9 mouse cellular contexts compared by ENCODE assay signal in genomic region chr4:147918459-147919121, GRCm38 (mm10). TPM values are rescaled to one million over a fixed set of nuclear protein-coding genes. Genes with fewer than 3 reads are reported as not detected.
DNase-seq lines count a peak whose midpoint lies in the region; ATAC-seq lines count a peak whose summit lies in the region.
"Had no signal": no experiment of that assay in that cellular context is flagged by ENCODE, and none has a peak within 500 bp of the region (broad histone marks: within the 10 kb centered on the region; RNA-seq: fewer than 3 reads in every experiment).

No protein-coding gene starts in this region.

- WGBS in neural tube, embryonic 11.5 days = 62% methylated on average over 7 of the region's 7 CpGs
- WGBS in liver, embryonic 13.5 days (ENCODE audit: insufficient replicate concordance) = 37% methylated on average over 7 of the region's 7 CpGs

- DNase-seq in cerebellum, postnatal 14 days = peak; percentile 62 to 76
- no peak for DNase-seq in cerebellum, adult 11 months
- DNase-seq in neural tube, embryonic 11.5 days (ENCODE audit: low spot score) = peak; percentile 32
- DNase-seq in neural tube, embryonic 10.5 days (ENCODE audit: extremely low spot score, low spot score) = no peak
- peak; percentile 50 for DNase-seq in brain, adult 2 months (ENCODE audit: low read depth, low spot score)
- peak; percentile 66 for DNase-seq in induced T-regulatory cell, adult 2 months (ENCODE audit: low read depth)
- DNase-seq in liver, embryonic 13.5 days = no peak
- DNase-seq in retina, postnatal 1 day = peak; percentile 63

- H3K27me3 ChIP-seq in neural tube, embryonic 11.5 days (ENCODE audit: control insufficient read depth, insufficient read depth, low read length) = no peaks in the 10 kb centered on the region
- no peaks in the 10 kb centered on the region for H3K27me3 ChIP-seq in liver, embryonic 13.5 days
- H3K27me3 ChIP-seq: heart, embryonic 13.5 days had no signal

- no peak for ATAC-seq in neural tube, embryonic 11.5 days (ENCODE audit: insufficient read depth, low FRiP score, low TSS enrichment)
- ATAC-seq in liver, embryonic 13.5 days (ENCODE audit: low read depth) = peak; percentile 21; the same call in 1 of the 2 replicates

- no peak overlapping the region for H3K9ac ChIP-seq in neural tube, embryonic 11.5 days (ENCODE audit: low read length)
- H3K9ac ChIP-seq in liver, embryonic 13.5 days = no peak overlapping the region
- H3K9ac ChIP-seq: heart, embryonic 13.5 days had no signal

- no peak overlapping the region for H3K4me3 ChIP-seq in neural tube, embryonic 11.5 days (ENCODE audit: low read depth, low read length)
- no peak overlapping the region for H3K4me3 ChIP-seq in liver, embryonic 13.5 days (replicated peaks)
- H3K4me3 ChIP-seq: heart, embryonic 13.5 days had no signal

- H3K27ac ChIP-seq in neural tube, embryonic 11.5 days (ENCODE audit: low read depth, low read length) = no peak overlapping the region
- no peak overlapping the region for H3K27ac ChIP-seq in liver, embryonic 13.5 days
- H3K27ac ChIP-seq: heart, embryonic 13.5 days had no signal

- no peaks in the 10 kb centered on the region; the same call in 1 of the 2 replicates for H3K36me3 ChIP-seq in neural tube, embryonic 11.5 days (ENCODE audit: control insufficient read depth, insufficient read depth, low read length)
- H3K36me3 ChIP-seq in liver, embryonic 13.5 days = peaks cover 31% of the 10 kb centered on the region

- H3K9me3 ChIP-seq in neural tube, embryonic 11.5 days (ENCODE audit: control insufficient read depth, low read length) = no peaks in the 10 kb centered on the region
- no peaks in the 10 kb centered on the region for H3K9me3 ChIP-seq in liver, embryonic 13.5 days (replicated peaks)
- H3K9me3 ChIP-seq: heart, embryonic 13.5 days had no signal

- H3K4me1 ChIP-seq in neural tube, embryonic 11.5 days (ENCODE audit: control insufficient read depth, insufficient read depth, low read length) = no peaks in the 10 kb centered on the region
- 0 out of 2 replicates have a peak, but pooled peaks cover 2% of the 10 kb centered on the region for H3K4me1 ChIP-seq in liver, embryonic 13.5 days (replicated peaks)
- H3K4me1 ChIP-seq: heart, embryonic 13.5 days had no signal

- H3K4me2 ChIP-seq in neural tube, embryonic 11.5 days (ENCODE audit: low read depth) = no peak overlapping the region
- H3K4me2 ChIP-seq in liver, embryonic 13.5 days = no peak overlapping the region
- H3K4me2 ChIP-seq: heart, embryonic 13.5 days had no signal

RNA-seq across cellular contexts. Expression of gene Mfn2, which starts 14.1 kb away (rescaled TPM):
- 47.5 and 50.0 TPM in 2 replicates for polyA plus RNA-seq in neural tube, embryonic 11.5 days (2014; fragmentation: Nextera tagmentation; extraction: Ambion mirVana)
- polyA plus RNA-seq in liver, embryonic 13.5 days (2015; fragmentation: Nextera tagmentation; extraction: Ambion mirVana) = 17.7 and 21.0 TPM in 2 replicates

RNA-seq across cellular contexts. Expression of gene Plod1, which starts 18.0 kb away (rescaled TPM):
- polyA plus RNA-seq in neural tube, embryonic 11.5 days (2014; fragmentation: Nextera tagmentation; extraction: Ambion mirVana) = 33.2 and 35.2 TPM in 2 replicates
- polyA plus RNA-seq in liver, embryonic 13.5 days (2015; fragmentation: Nextera tagmentation; extraction: Ambion mirVana) = 24.9 and 28.3 TPM in 2 replicates

RNA-seq across cellular contexts. Expression of gene 2510039O18Rik, which starts 22.1 kb away (rescaled TPM):
- polyA plus RNA-seq in neural tube, embryonic 11.5 days (2014; fragmentation: Nextera tagmentation; extraction: Ambion mirVana) = 19.7 and 20.6 TPM in 2 replicates
- 6.8 and 7.1 TPM in 2 replicates for polyA plus RNA-seq in liver, embryonic 13.5 days (2015; fragmentation: Nextera tagmentation; extraction: Ambion mirVana)

RNA-seq across cellular contexts. Expression of gene Fv1, which starts 49.8 kb away (rescaled TPM):
- polyA plus RNA-seq in neural tube, embryonic 11.5 days (2014; fragmentation: Nextera tagmentation; extraction: Ambion mirVana) = 12.7 and 15.4 TPM in 2 replicates
- polyA plus RNA-seq in liver, embryonic 13.5 days (2015; fragmentation: Nextera tagmentation; extraction: Ambion mirVana) = 2.5 and 3.5 TPM in 2 replicates

RNA-seq across cellular contexts. Expression of gene Miip, which starts 50.0 kb away (rescaled TPM):
- 35.1 and 37.2 TPM in 2 replicates for polyA plus RNA-seq in neural tube, embryonic 11.5 days (2014; fragmentation: Nextera tagmentation; extraction: Ambion mirVana)
- 25.7 and 29.1 TPM in 2 replicates for polyA plus RNA-seq in liver, embryonic 13.5 days (2015; fragmentation: Nextera tagmentation; extraction: Ambion mirVana)

Comparison
In these comparisons a context has a peak if more than half of its experiments do, and no peak if none do; other contexts are left out.
1. DNase-seq: peak in cerebellum, postnatal 14 days (2 of 2), neural tube, embryonic 11.5 days (single experiment), brain, adult 2 months (single experiment), induced T-regulatory cell, adult 2 months (single experiment) and retina, postnatal 1 day (single experiment); none in cerebellum, adult 11 months (single experiment), neural tube, embryonic 10.5 days (single experiment) and liver, embryonic 13.5 days (single experiment).